Mouse (Mus musculus): ENCODE data around the gene Gm7971. TPM values are rescaled to one million over a fixed set of nuclear protein-coding genes. Genes with fewer than 3 reads are reported as not detected.

Gm7971 gene
- not detected for polyA plus RNA-seq (2014; fragmentation: Illumina TruSeq; extraction: RNeasy Lipid Tissue Mini Kit (QIAGEN cat#74804); ENCODE audit: low replicate concordance)

DNA sequence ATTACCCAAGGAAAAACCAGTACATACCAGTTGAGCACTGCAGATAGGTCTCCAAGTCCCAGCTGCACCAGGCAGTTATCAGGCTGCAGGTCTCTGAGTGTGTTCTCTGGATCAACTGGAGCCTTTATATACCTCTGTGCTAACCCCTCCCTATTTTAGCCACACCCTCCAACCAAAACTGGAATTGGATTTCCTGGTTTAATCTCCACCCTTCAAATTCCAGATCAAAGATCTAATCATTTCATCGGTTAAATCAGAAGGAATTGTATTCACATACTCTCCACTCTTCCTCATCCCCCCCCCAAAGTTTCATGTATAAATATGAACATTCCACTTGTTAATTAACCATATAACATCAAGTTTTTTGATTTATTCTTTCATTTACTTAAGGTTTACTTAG, at the start of gene Gm7971:
Gene Gm7971, minus strand, starts transcription at position 101 of the 400 bp plus-strand sequence.

Other genes with a start within 250 kb of the Gm7971 start
- gene D5Ertd577e, start 138.1 kb downstream of the Gm7971 start, polyA plus RNA-seq (2014; fragmentation: Illumina TruSeq; extraction: RNeasy Lipid Tissue Mini Kit (QIAGEN cat#74804); ENCODE audit: low replicate concordance) = not detected
- not detected for gene Gm3286, start 84.1 kb downstream of the Gm7971 start, polyA plus RNA-seq (2014; fragmentation: Illumina TruSeq; extraction: RNeasy Lipid Tissue Mini Kit (QIAGEN cat#74804); ENCODE audit: low replicate concordance)
- not detected for gene Gm7978, start 141.3 kb upstream of the Gm7971 start, polyA plus RNA-seq (2014; fragmentation: Illumina TruSeq; extraction: RNeasy Lipid Tissue Mini Kit (QIAGEN cat#74804); ENCODE audit: low replicate concordance)
- gene Gm7982, start 147.1 kb upstream of the Gm7971 start, polyA plus RNA-seq (2014; fragmentation: Illumina TruSeq; extraction: RNeasy Lipid Tissue Mini Kit (QIAGEN cat#74804); ENCODE audit: low replicate concordance) = not detected
- gene E330014E10Rik, start 181.1 kb upstream of the Gm7971 start, polyA plus RNA-seq (2014; fragmentation: Illumina TruSeq; extraction: RNeasy Lipid Tissue Mini Kit (QIAGEN cat#74804); ENCODE audit: low replicate concordance) = not detected